Mouse (Mus musculus): ENCODE measurements at regions not wholly inside any gene's neighbourhood (a gene's known extent, or its start where the extent isn't known, plus 50 kb on each side); places are given as distances from the start of the nearest gene placed in this dataset.

GRCm38 (mm10) chr7:133521936-133522335, 80.0 kb downstream of the Tex36 start:
- DNase-seq (ENCODE audit: low spot score in 2 of 2), result no peak

GRCm38 (mm10) chr7:133518926-133519325, 83.0 kb downstream of the Tex36 start:
- DNase-seq (ENCODE audit: low spot score in 2 of 2), result no peak

GRCm38 (mm10) chr7:133517576-133517975, 84.4 kb downstream of the Tex36 start:
- DNase-seq (ENCODE audit: low spot score in 2 of 2), result peak in 1 of 2 experiments; percentile 20

- DNase-seq (ENCODE audit: low spot score in 2 of 2), result no peak
These were observed 91.0 kb downstream of the Tex36 start for GRCm38 (mm10) chr7:133510926-133511325.

- DNase-seq (ENCODE audit: low spot score in 2 of 2), result no peak
These were observed 92.5 kb downstream of the Tex36 start for GRCm38 (mm10) chr7:133509486-133509885.

GRCm38 (mm10) chr7:133508370-133509012, 93.5 kb downstream of the Tex36 start:
- DNase-seq (ENCODE audit: low spot score in 2 of 2), result no peak

GRCm38 (mm10) chr7:133505628-133506027, 96.3 kb downstream of the Tex36 start:
- DNase-seq (ENCODE audit: low spot score in 2 of 2), result no peak

GRCm38 (mm10) chr7:133503946-133504345, 98.0 kb downstream of the Tex36 start:
- no peak for DNase-seq (ENCODE audit: low spot score in 2 of 2)

- no peak for DNase-seq (ENCODE audit: low spot score in 2 of 2)
These were observed 99.2 kb downstream of the Tex36 start for GRCm38 (mm10) chr7:133502731-133503130.

GRCm38 (mm10) chr7:133497551-133497950, 104.4 kb downstream of the Tex36 start:
- DNase-seq (ENCODE audit: low spot score in 2 of 2), result no peak

- DNase-seq (ENCODE audit: low spot score in 2 of 2), result no peak
These were observed 106.9 kb downstream of the Tex36 start for GRCm38 (mm10) chr7:133494982-133495550.

- no peak for DNase-seq (ENCODE audit: low spot score in 2 of 2)
These were observed 107.5 kb downstream of the Tex36 start for GRCm38 (mm10) chr7:133494256-133494981.

GRCm38 (mm10) chr7:133492626-133493025, 109.3 kb downstream of the Tex36 start:
- no peak for DNase-seq (ENCODE audit: low spot score in 2 of 2)

- DNase-seq (ENCODE audit: low spot score in 2 of 2), result peak in 1 of 2 experiments; percentile 42
These were observed 113.9 kb downstream of the Tex36 start for GRCm38 (mm10) chr7:133487887-133488630.

GRCm38 (mm10) chr7:133484430-133484841, 117.5 kb downstream of the Tex36 start:
- no peak for DNase-seq (ENCODE audit: low spot score in 2 of 2)

GRCm38 (mm10) chr7:133481529-133481928, 120.4 kb downstream of the Tex36 start:
- DNase-seq (ENCODE audit: low spot score in 2 of 2), result no peak

- DNase-seq (ENCODE audit: low spot score in 2 of 2), result no peak
These were observed 122.3 kb downstream of the Tex36 start for GRCm38 (mm10) chr7:133479679-133480078.

GRCm38 (mm10) chr7:133477933-133478332, 124.0 kb downstream of the Tex36 start:
- DNase-seq (ENCODE audit: low spot score in 2 of 2), result no peak

GRCm38 (mm10) chr7:133477221-133477620, 124.7 kb downstream of the Tex36 start:
- DNase-seq (ENCODE audit: low spot score in 2 of 2), result no peak

- DNase-seq (ENCODE audit: low spot score in 2 of 2), result no peak
These were observed 130.3 kb downstream of the Tex36 start for GRCm38 (mm10) chr7:133471706-133472105.

GRCm38 (mm10) chr7:133470620-133470958, 131.4 kb downstream of the Tex36 start:
- no peak for DNase-seq (ENCODE audit: low spot score in 2 of 2)

GRCm38 (mm10) chr7:133469952-133470619, 131.9 kb downstream of the Tex36 start:
- DNase-seq (ENCODE audit: low spot score in 2 of 2), result no peak

All from cerebellum, postnatal 4 days (tissue).